In genomic region chr13:116949527-116949926, GRCm38 (mm10) we compare ENCODE assay signal across 25 mouse cellular contexts.
A peak's percentile ranks its signal among the peaks of the same experiment; 100 is the strongest.
DNase-seq lines count a peak whose midpoint lies in the region; ATAC-seq and TF ChIP-seq lines count a peak whose summit lies in the region.
"Had no signal": no experiment of that assay in that cellular context is flagged by ENCODE, and none has a peak within 500 bp of the region (broad histone marks: within the 10 kb centered on the region; RNA-seq: fewer than 3 reads in every experiment).

No protein-coding gene starts in this region.

- peak; percentile 67 for DNase-seq in kidney, adult 2 months
- no peak for DNase-seq in kidney, postnatal 10 days
- peak; percentile 2 for DNase-seq in MEL (ENCODE audit: low read depth, low spot score)
- DNase-seq in limb, embryonic 10.5 days (ENCODE audit: low spot score), result no peak
- DNase-seq: adrenal gland, adult 2 months; cerebellum, adult 9-11 months; gastrocnemius, postnatal 25 days; heart, postnatal 14 days; left cerebral cortex, postnatal 4 days; lung, adult 2 months; midbrain, embryonic 14.5 days; right cerebral cortex, postnatal 14 days; spleen, adult 18-20 months; thymus, postnatal 36 days had no signal

- no peak for TF ChIP-seq POLR2A in kidney, adult 2 months (IDR thresholded peaks at IDR 0.05; ENCODE audit: low read depth, low read length)
- no peak for TF ChIP-seq POLR2A in MEL (IDR thresholded peaks at IDR 0.05; ENCODE audit: control insufficient read depth in 1 of 2, insufficient read depth in 1 of 2, low read depth in 1 of 2, low read length in 2 of 2, poor library complexity in 1 of 2)

- no peaks in the 10 kb centered on the region for H3K79me2 ChIP-seq in MEL (ENCODE audit: control insufficient read depth, insufficient read depth, low read length, poor library complexity)

- no peak overlapping the region for H3K9ac ChIP-seq in MEL (ENCODE audit: control insufficient read depth, low read depth, low read length, poor library complexity, severe bottlenecking)
- H3K9ac ChIP-seq in kidney, embryonic 14.5 days (ENCODE audit: low read depth, low read length), result no peak overlapping the region
- no peak overlapping the region for H3K9ac ChIP-seq in intestine, embryonic 15.5 days
- H3K9ac ChIP-seq: embryonic facial prominence, embryonic 13.5 days; forebrain, embryonic 15.5 days; hindbrain, embryonic 15.5 days; neural tube, embryonic 15.5 days had no signal

- 41% methylated on average over 4 of the region's 4 CpGs for WGBS in kidney, adult 2 months
- WGBS in kidney, embryonic 14.5 days, result 72% methylated on average over 4 of the region's 4 CpGs
- 87% methylated on average over 4 of the region's 4 CpGs for WGBS in limb, embryonic 10.5 days
- WGBS in intestine, embryonic 15.5 days, result 79% methylated on average over 4 of the region's 4 CpGs

- H3K4me1 ChIP-seq in kidney, adult 2 months (ENCODE audit: control insufficient read depth, insufficient read depth, low read length), result peaks cover 23% of the 10 kb centered on the region
- H3K4me1 ChIP-seq in MEL (ENCODE audit: control insufficient read depth in 1 of 2, insufficient read depth in 2 of 2, low read length in 2 of 2), result no peaks in the 10 kb centered on the region
- H3K4me1 ChIP-seq in kidney, embryonic 14.5 days (ENCODE audit: control insufficient read depth, insufficient read depth, low read length), result peaks cover 19% of the 10 kb centered on the region
- H3K4me1 ChIP-seq in limb, embryonic 10.5 days, result no peaks in the 10 kb centered on the region
- no peaks in the 10 kb centered on the region for H3K4me1 ChIP-seq in intestine, embryonic 15.5 days (replicated peaks)
- H3K4me1 ChIP-seq: forebrain, embryonic 15.5 days had no signal

- no peaks in the 10 kb centered on the region for H3K9me3 ChIP-seq in MEL (replicated peaks; ENCODE audit: insufficient read depth, low read length)
- no peaks in the 10 kb centered on the region for H3K9me3 ChIP-seq in kidney, embryonic 14.5 days (ENCODE audit: control insufficient read depth, low read length)
- no peaks in the 10 kb centered on the region for H3K9me3 ChIP-seq in limb, embryonic 10.5 days (replicated peaks)
- H3K9me3 ChIP-seq in intestine, embryonic 15.5 days, result no peaks in the 10 kb centered on the region
- H3K9me3 ChIP-seq: embryonic facial prominence, embryonic 13.5 days; forebrain, embryonic 15.5 days; hindbrain, embryonic 15.5 days; neural tube, embryonic 15.5 days had no signal

- H3K27ac ChIP-seq in kidney, adult 2 months (ENCODE audit: insufficient read depth, low read depth, low read length), result peak overlapping the region; percentile 73
- H3K27ac ChIP-seq in MEL (ENCODE audit: control insufficient read depth, low read depth, low read length), result no peak overlapping the region
- H3K27ac ChIP-seq in kidney, embryonic 14.5 days (ENCODE audit: low read depth, low read length), result no peak overlapping the region
- no peak overlapping the region for H3K27ac ChIP-seq in limb, embryonic 10.5 days
- H3K27ac ChIP-seq in intestine, embryonic 15.5 days, result no peak overlapping the region
- H3K27ac ChIP-seq: embryonic facial prominence, embryonic 13.5 days; forebrain, embryonic 15.5 days; hindbrain, embryonic 15.5 days; layer of hippocampus, adult 2 months; left cerebral cortex, adult 2 months; neural tube, embryonic 15.5 days had no signal

- no peak for TF ChIP-seq CTCF in kidney, adult 2 months (conservative IDR thresholded peaks at IDR 0.05; ENCODE audit: insufficient read depth, insufficient read length, low read depth, low read length)
- TF ChIP-seq CTCF in MEL (IDR thresholded peaks at IDR 0.05 in 2 of 3, conservative IDR thresholded peaks at IDR 0.05 in 1 of 3; ENCODE audit: control insufficient read depth in 1 of 3, insufficient read depth in 1 of 3, low read depth in 2 of 3, low read length in 3 of 3, poor library complexity in 1 of 3, severe bottlenecking in 1 of 3), result no peak

- H3K36me3 ChIP-seq in kidney, adult 2 months (ENCODE audit: control insufficient read depth, insufficient read depth, low read length), result no peaks in the 10 kb centered on the region
- H3K36me3 ChIP-seq in MEL (ENCODE audit: control insufficient read depth in 1 of 2, insufficient read depth in 2 of 2, low read length in 2 of 2), result no peaks in the 10 kb centered on the region
- H3K36me3 ChIP-seq in kidney, embryonic 14.5 days (ENCODE audit: control insufficient read depth, insufficient read depth, low read length), result no peaks in the 10 kb centered on the region
- H3K36me3 ChIP-seq in limb, embryonic 10.5 days, result no peaks in the 10 kb centered on the region
- H3K36me3 ChIP-seq in intestine, embryonic 15.5 days, result no peaks in the 10 kb centered on the region
- H3K36me3 ChIP-seq: embryonic facial prominence, embryonic 13.5 days; forebrain, embryonic 15.5 days; hindbrain, embryonic 15.5 days; neural tube, embryonic 15.5 days had no signal

- H3K4me3 ChIP-seq in kidney, adult 2 months (ENCODE audit: insufficient read depth, low read depth, low read length), result no peak overlapping the region
- H3K4me3 ChIP-seq in MEL (ENCODE audit: control insufficient read depth in 1 of 2, insufficient read depth in 1 of 2, low read depth in 2 of 2, low read length in 2 of 2), result no peak overlapping the region
- H3K4me3 ChIP-seq in kidney, embryonic 14.5 days (ENCODE audit: low read length), result no peak overlapping the region
- no peak overlapping the region for H3K4me3 ChIP-seq in limb, embryonic 10.5 days
- no peak overlapping the region for H3K4me3 ChIP-seq in intestine, embryonic 15.5 days (replicated peaks)
- H3K4me3 ChIP-seq: embryonic facial prominence, embryonic 13.5 days; forebrain, embryonic 15.5 days; hindbrain, embryonic 15.5 days; layer of hippocampus, adult 2 months; left cerebral cortex, adult 2 months; neural tube, embryonic 15.5 days had no signal

- H3K27me3 ChIP-seq in kidney, adult 2 months (replicated peaks; ENCODE audit: control insufficient read depth, insufficient read depth, low read length), result no peaks in the 10 kb centered on the region
- H3K27me3 ChIP-seq in MEL (ENCODE audit: control insufficient read depth in 1 of 2, insufficient read depth in 2 of 2, low read length in 2 of 2), result no peaks in the 10 kb centered on the region
- no peaks in the 10 kb centered on the region for H3K27me3 ChIP-seq in kidney, embryonic 14.5 days (ENCODE audit: control insufficient read depth, insufficient read depth, low read length)
- H3K27me3 ChIP-seq in limb, embryonic 10.5 days (ENCODE audit: low read depth, poor library complexity, severe bottlenecking), result no peaks in the 10 kb centered on the region
- H3K27me3 ChIP-seq in intestine, embryonic 15.5 days (replicated peaks), result no peaks in the 10 kb centered on the region
- H3K27me3 ChIP-seq: embryonic facial prominence, embryonic 13.5 days; forebrain, embryonic 15.5 days; hindbrain, embryonic 15.5 days; neural tube, embryonic 15.5 days had no signal

- no peak overlapping the region for H3K4me2 ChIP-seq in kidney, embryonic 14.5 days (replicated peaks; ENCODE audit: low read depth, low read length)
- H3K4me2 ChIP-seq in intestine, embryonic 15.5 days (replicated peaks), result no peak overlapping the region
- H3K4me2 ChIP-seq: embryonic facial prominence, embryonic 13.5 days; forebrain, embryonic 15.5 days; heart, embryonic 11.5 days; hindbrain, embryonic 15.5 days; neural tube, embryonic 15.5 days had no signal

- TF ChIP-seq RAD21 in MEL (IDR thresholded peaks at IDR 0.05; ENCODE audit: low read depth, low read length), result no peak

- TF ChIP-seq EP300 in MEL (IDR thresholded peaks at IDR 0.05; ENCODE audit: low read depth in 1 of 2, low read length in 2 of 2), result no peak

- ATAC-seq in kidney, embryonic 14.5 days (ENCODE audit: low FRiP score, low TSS enrichment), result peak; percentile 18; the same call in 1 of the 2 replicates
- ATAC-seq in monocyte, adult 5-6 weeks (replicated peaks; ENCODE audit: insufficient number of reproducible peaks, low FRiP score, low TSS enrichment, poor library complexity, severe bottlenecking), result peak; percentile 64; the same call in 1 of the 2 replicates
- ATAC-seq in intestine, embryonic 15.5 days, result no peak
- ATAC-seq: forebrain, embryonic 15.5 days; intestine, postnatal 0 days had no signal

TF ChIP-seq in MEL, 35 proteins besides CTCF, POLR2A, EP300 and RAD21:
- TF ChIP-seq E2F4 (IDR thresholded peaks at IDR 0.05; ENCODE audit: borderline replicate concordance, low read depth, low read length), result no peak
- TF ChIP-seq CHD1 (IDR thresholded peaks at IDR 0.05; ENCODE audit: low read depth, low read length), result no peak
- no peak for TF ChIP-seq MAFK (IDR thresholded peaks at IDR 0.05; ENCODE audit: borderline replicate concordance, low read depth, low read length)
- TF ChIP-seq BHLHE40 (IDR thresholded peaks at IDR 0.05; ENCODE audit: borderline replicate concordance, low read depth, low read length), result no peak
- TF ChIP-seq UBTF (IDR thresholded peaks at IDR 0.05; ENCODE audit: borderline replicate concordance, insufficient read depth, low read depth, low read length), result no peak
- TF ChIP-seq KAT2A (conservative IDR thresholded peaks at IDR 0.05; ENCODE audit: low read depth, low read length), result no peak
- no peak for TF ChIP-seq SIN3A (IDR thresholded peaks at IDR 0.05; ENCODE audit: low read length)
- TF ChIP-seq ELF1 (IDR thresholded peaks at IDR 0.05; ENCODE audit: low read depth, low read length), result no peak
- TF ChIP-seq GATA1 (IDR thresholded peaks at IDR 0.05; ENCODE audit: low read depth, low read length), result no peak
- no peak for TF ChIP-seq USF1 (IDR thresholded peaks at IDR 0.05; ENCODE audit: low read depth, low read length)
- TF ChIP-seq TAL1 (IDR thresholded peaks at IDR 0.05; ENCODE audit: low read length), result no peak
- TF ChIP-seq MYC (IDR thresholded peaks at IDR 0.05; ENCODE audit: low read depth, low read length), result no peak
- no peak for TF ChIP-seq ZC3H11A (IDR thresholded peaks at IDR 0.05; ENCODE audit: low read depth, low read length)
- no peak for TF ChIP-seq TBP (IDR thresholded peaks at IDR 0.05; ENCODE audit: low read depth, low read length)
TF ChIP-seq in MEL: peak in this region for 0.

Comparison
In these comparisons a context has a peak if more than half of its experiments do, and no peak if none do; other contexts are left out.
1. DNase-seq: peak in kidney, adult 2 months (single experiment) and MEL (single experiment); none in kidney, postnatal 10 days (single experiment) and limb, embryonic 10.5 days (single experiment).